Mouse (Mus musculus) olfactory bulb, adult 2 months (tissue): ENCODE measurements around the gene Tdgf1.

ENCODE experiments used
- CTCF ChIP-seq: fragments of 200-500 bp; IDR thresholded peaks from 2 replicates; pipeline ENCODE4 v1.5.1; 2012; ENCODE audit warnings: low read depth, mild to moderate bottlenecking, low read length, moderate library complexity; ENCODE audit not compliant: insufficient read depth
- POLR2A ChIP-seq: fragments of 200-500 bp; IDR thresholded peaks from 2 replicates; pipeline ENCODE4 v1.6.1; 2012; ENCODE audit warnings: mild to moderate bottlenecking, low read depth, low read length, moderate library complexity; ENCODE audit not compliant: insufficient read depth

GRCm38 (mm10) chr9:110945343-110945742, 615 bp downstream of the Tdgf1 start:
- no peak for TF ChIP-seq CTCF
- no peak for TF ChIP-seq POLR2A
